ENCODE assay signal across 24 mouse cellular contexts in genomic region chr16:10253993-10254392, GRCm38 (mm10). TPM values are rescaled to one million over a fixed set of nuclear protein-coding genes. Genes with fewer than 3 reads are reported as not detected.
A peak's percentile ranks its signal among the peaks of the same experiment; 100 is the strongest.
DNase-seq lines count a peak whose midpoint lies in the region; ATAC-seq and TF ChIP-seq lines count a peak whose summit lies in the region.
"Had no signal": no experiment of that assay in that cellular context is flagged by ENCODE, and none has a peak within 500 bp of the region (broad histone marks: within the 10 kb centered on the region; RNA-seq: fewer than 3 reads in every experiment).

No protein-coding gene starts in this region.

- intact Hi-C loops in heart, postnatal 36 days (cut with DNase I): loop anchor here (10.0 kb wide), 1 partner anchor 169 kb away; no protein-coding TSS in a partner anchor

- H3K9me3 ChIP-seq in neural tube, embryonic 15.5 days (replicated peaks): no peaks in the 10 kb centered on the region
- no peaks in the 10 kb centered on the region for H3K9me3 ChIP-seq in neural tube, embryonic 11.5 days (ENCODE audit: control insufficient read depth, low read length)
- H3K9me3 ChIP-seq: midbrain, embryonic 12.5 days; stomach, embryonic 15.5 days had no signal

- H3K9ac ChIP-seq in neural tube, embryonic 15.5 days (replicated peaks): no peak overlapping the region
- no peak overlapping the region for H3K9ac ChIP-seq in neural tube, embryonic 11.5 days (ENCODE audit: low read length)
- H3K9ac ChIP-seq: hindbrain, embryonic 14.5 days; midbrain, embryonic 12.5 days; stomach, embryonic 15.5 days had no signal

- TF ChIP-seq POLR2A in brain, embryonic 14.5 days (IDR thresholded peaks at IDR 0.05; ENCODE audit: borderline replicate concordance, extremely low read depth, insufficient read depth, insufficient read length, poor library complexity, severe bottlenecking): no peak

- peak; percentile 64 for DNase-seq in heart, adult 11 months
- DNase-seq in heart, postnatal 36 days: no peak
- peak; percentile 17 for DNase-seq in neural tube, embryonic 10.5 days (ENCODE audit: extremely low spot score, low spot score)
- peak; percentile 25 for DNase-seq in brain, embryonic 14.5 days (ENCODE audit: low read depth)
- peak; percentile 25 for DNase-seq in neural tube, embryonic 11.5 days (ENCODE audit: low spot score)
- no peak for DNase-seq in cerebellum, postnatal 25 days
- no peak for DNase-seq in heart, postnatal 4 days
- DNase-seq: adrenal gland, postnatal 10 days; cerebellum, adult 2 months; cerebellum, postnatal 36 days; gastrocnemius, adult 2 months; kidney, adult 8-10 months; kidney, postnatal 10 days had no signal

- H3K4me1 ChIP-seq in neural tube, embryonic 15.5 days: no peaks in the 10 kb centered on the region
- no peaks in the 10 kb centered on the region for H3K4me1 ChIP-seq in neural tube, embryonic 11.5 days (ENCODE audit: control insufficient read depth, insufficient read depth, low read length)
- H3K4me1 ChIP-seq: stomach, embryonic 15.5 days had no signal

- no peak for ATAC-seq in neural tube, embryonic 15.5 days (ENCODE audit: low FRiP score)
- ATAC-seq in neural tube, embryonic 11.5 days (ENCODE audit: insufficient read depth, low FRiP score, low TSS enrichment): no peak
- ATAC-seq: activated CD4-positive, CD25-positive, alpha-beta regulatory T cell, adult 4 months; CD4-positive, CD25-positive, alpha-beta regulatory T cell, adult 4 months had no signal

- TF ChIP-seq CTCF in brain, embryonic 14.5 days (IDR thresholded peaks at IDR 0.05; ENCODE audit: borderline replicate concordance, extremely low read depth, insufficient read depth, insufficient read length): no peak

- no peak overlapping the region for H3K27ac ChIP-seq in neural tube, embryonic 15.5 days (replicated peaks)
- no peak overlapping the region for H3K27ac ChIP-seq in neural tube, embryonic 11.5 days (ENCODE audit: low read depth, low read length)
- H3K27ac ChIP-seq: forebrain, embryonic 10.5 days; gastrocnemius, adult 2 months; hindbrain, embryonic 14.5 days; macrophage; midbrain, embryonic 12.5 days; stomach, embryonic 15.5 days had no signal

- H3K36me3 ChIP-seq in neural tube, embryonic 15.5 days: no peaks in the 10 kb centered on the region
- no peaks in the 10 kb centered on the region for H3K36me3 ChIP-seq in neural tube, embryonic 11.5 days (ENCODE audit: control insufficient read depth, insufficient read depth, low read length)
- H3K36me3 ChIP-seq: forebrain, embryonic 10.5 days; midbrain, embryonic 12.5 days; stomach, embryonic 15.5 days had no signal

- H3K27me3 ChIP-seq in neural tube, embryonic 15.5 days (replicated peaks): no peaks in the 10 kb centered on the region
- no peaks in the 10 kb centered on the region for H3K27me3 ChIP-seq in neural tube, embryonic 11.5 days (ENCODE audit: control insufficient read depth, insufficient read depth, low read length)
- H3K27me3 ChIP-seq: midbrain, embryonic 12.5 days; stomach, embryonic 15.5 days had no signal

- H3K4me3 ChIP-seq in neural tube, embryonic 15.5 days (replicated peaks): no peak overlapping the region
- H3K4me3 ChIP-seq in neural tube, embryonic 11.5 days (ENCODE audit: low read depth, low read length): no peak overlapping the region
- H3K4me3 ChIP-seq: forebrain, embryonic 10.5 days; gastrocnemius, adult 2 months; midbrain, embryonic 12.5 days; myocyte; stomach, embryonic 15.5 days had no signal

- WGBS in neural tube, embryonic 15.5 days: 17% methylated on average over 1 of the region's 1 CpGs
- WGBS in neural tube, embryonic 11.5 days: 25% methylated on average over 1 of the region's 1 CpGs

- H3K4me2 ChIP-seq in neural tube, embryonic 15.5 days: no peak overlapping the region
- no peak overlapping the region for H3K4me2 ChIP-seq in neural tube, embryonic 11.5 days (ENCODE audit: low read depth)
- H3K4me2 ChIP-seq: heart, embryonic 11.5 days; hindbrain, embryonic 14.5 days; midbrain, embryonic 12.5 days; stomach, embryonic 15.5 days had no signal

RNA-seq across cellular contexts. Expression of gene Emp2, which starts 59.8 kb away (rescaled TPM):
- 10 to 100 TPM; 42.0 to 49.2 TPM for total RNA-seq in heart, postnatal 36 days (2021)
- 17.2 and 20.5 TPM in 2 replicates for polyA plus RNA-seq in neural tube, embryonic 15.5 days (2015; fragmentation: Nextera tagmentation; extraction: Ambion mirVana)
- 6.8 and 9.9 TPM in 2 replicates for polyA plus RNA-seq in brain, embryonic 14.5 days (2012; rRNA removed)
- polyA plus RNA-seq in neural tube, embryonic 11.5 days (2014; fragmentation: Nextera tagmentation; extraction: Ambion mirVana): 1.6 and 2.0 TPM in 2 replicates
- 10 to 100 TPM; 41.5 to 42.5 TPM for total RNA-seq in heart, postnatal 4 days (2021)
- total RNA-seq: granulocyte monocyte progenitor cell, adult 5-6 weeks had no signal
- polyA plus RNA-seq: CD4-positive, CD25-positive, alpha-beta regulatory T cell, adult 4 months had no signal

Comparison
In these comparisons a context has a peak if more than half of its experiments do, and no peak if none do; other contexts are left out.
1. DNase-seq: peak in heart, adult 11 months (single experiment), neural tube, embryonic 10.5 days (single experiment), brain, embryonic 14.5 days (single experiment) and neural tube, embryonic 11.5 days (single experiment); none in heart, postnatal 36 days (0 of 2), cerebellum, postnatal 25 days (0 of 2) and heart, postnatal 4 days (single experiment).